9 mouse cellular contexts compared by ENCODE assay signal in genomic region chr6:8178397-8178941, GRCm38 (mm10). TPM values are rescaled to one million over a fixed set of nuclear protein-coding genes. Genes with fewer than 3 reads are reported as not detected.
DNase-seq lines count a peak whose midpoint lies in the region; ATAC-seq lines count a peak whose summit lies in the region.
"Had no signal": no experiment of that assay in that cellular context is flagged by ENCODE, and none has a peak within 500 bp of the region (broad histone marks: within the 10 kb centered on the region; RNA-seq: fewer than 3 reads in every experiment).

No protein-coding gene starts in this region.

- peak overlapping the region; percentile 47; the same call in 1 of the 2 replicates for H3K9ac ChIP-seq in neural tube, embryonic 13.5 days
- H3K9ac ChIP-seq: limb, embryonic 12.5 days had no signal

- H3K4me3 ChIP-seq in neural tube, embryonic 13.5 days, result 0 out of 2 replicates have a peak overlapping the region, but pooled peaks have one; percentile 0
- H3K4me3 ChIP-seq: limb, embryonic 12.5 days had no signal

- ATAC-seq in frontal cortex, adult (ENCODE audit: low TSS enrichment), result peak; percentile 48
- peak; percentile 22; the same call in 1 of the 2 replicates for ATAC-seq in granulocyte monocyte progenitor cell, adult 5-6 weeks (replicated peaks; ENCODE audit: poor library complexity, severe bottlenecking)
- ATAC-seq in neural tube, embryonic 13.5 days (ENCODE audit: low read depth), result peak; percentile 59

- peak overlapping the region; percentile 57 for H3K27ac ChIP-seq in neural tube, embryonic 13.5 days (replicated peaks)
- H3K27ac ChIP-seq: limb, embryonic 12.5 days had no signal

- WGBS in neural tube, embryonic 13.5 days, result 18% methylated on average over 10 of the region's 10 CpGs

- DNase-seq in frontal cortex, postnatal 14 days (ENCODE audit: low spot score in 2 of 2), result no peak
- peak; percentile 25 for DNase-seq in cerebellum, adult 8-10 months
- DNase-seq in layer of hippocampus, postnatal 10 days (ENCODE audit: low spot score in 2 of 2), result peak; percentile 7 to 21
- DNase-seq in c-Kit-positive CD71-positive TER-119-positive erythroid progenitor cells, embryonic 14.5 days (ENCODE audit: low spot score), result no peak
- DNase-seq in MN1 (ENCODE audit: low spot score), result no peak

- H3K9me3 ChIP-seq in neural tube, embryonic 13.5 days, result no peaks in the 10 kb centered on the region
- H3K9me3 ChIP-seq: limb, embryonic 12.5 days had no signal

- H3K4me2 ChIP-seq in neural tube, embryonic 13.5 days, result peak overlapping the region; percentile 44
- H3K4me2 ChIP-seq: limb, embryonic 12.5 days had no signal

- no peaks in the 10 kb centered on the region for H3K27me3 ChIP-seq in neural tube, embryonic 13.5 days
- H3K27me3 ChIP-seq: limb, embryonic 12.5 days had no signal

- no peaks in the 10 kb centered on the region for H3K36me3 ChIP-seq in neural tube, embryonic 13.5 days
- H3K36me3 ChIP-seq: limb, embryonic 12.5 days had no signal

- H3K4me1 ChIP-seq in neural tube, embryonic 13.5 days (replicated peaks), result peaks cover 18% of the 10 kb centered on the region

RNA-seq across cellular contexts. Expression of gene Col28a1, which starts 13.9 kb away (rescaled TPM):
- not detected in 2 replicates for total RNA-seq in granulocyte monocyte progenitor cell, adult 5-6 weeks (2014; fragmentation: Nextera tagmentation)
- not detected in 2 replicates for total RNA-seq in granulocyte monocyte progenitor cell, adult 5-6 weeks (2017)
- under 1 TPM; 0.91 to 0.96 TPM for total RNA-seq in layer of hippocampus, postnatal 10 days (2021)
- 4.4 and 7.4 TPM in 2 replicates for polyA plus RNA-seq in neural tube, embryonic 13.5 days (2015; fragmentation: Nextera tagmentation; extraction: Ambion mirVana)

RNA-seq across cellular contexts. Expression of gene Mios, which starts 30.6 kb away (rescaled TPM):
- 20.5 and 24.8 TPM in 2 replicates for total RNA-seq in granulocyte monocyte progenitor cell, adult 5-6 weeks (2014; fragmentation: Nextera tagmentation)
- 31.3 and 37.4 TPM in 2 replicates for total RNA-seq in granulocyte monocyte progenitor cell, adult 5-6 weeks (2017)
- total RNA-seq in layer of hippocampus, postnatal 10 days (2021), result 10 to 100 TPM; 27.1 to 29.2 TPM
- 26.0 and 28.0 TPM in 2 replicates for polyA plus RNA-seq in neural tube, embryonic 13.5 days (2015; fragmentation: Nextera tagmentation; extraction: Ambion mirVana)

Comparison
In these comparisons a context has a peak if more than half of its experiments do, and no peak if none do; other contexts are left out.
1. DNase-seq: peak in cerebellum, adult 8-10 months (single experiment) and layer of hippocampus, postnatal 10 days (2 of 2); none in frontal cortex, postnatal 14 days (0 of 2), c-Kit-positive CD71-positive TER-119-positive erythroid progenitor cells, embryonic 14.5 days (single experiment) and MN1 (single experiment).
2. Peak in every context shown above with its lines, with median percentiles within 50 percentile points of each other: ATAC-seq.